Mouse (Mus musculus) thymus, adult 2 months (tissue): ENCODE results near the gene Chst14. TPM values are rescaled to one million over a fixed set of nuclear protein-coding genes. Genes with fewer than 3 reads are reported as not detected.

Source experiments
- DNase-seq: peaks from one replicate; pipeline ENCODE4 v3.0.0; 2021
- H3K27ac ChIP-seq: fragments of 200-500 bp; 2 replicates; pipeline ENCODE4 v1.5.1; 2012; ENCODE audit warnings: low read length, control low read depth; ENCODE audit not compliant: control insufficient read depth, insufficient read depth
- H3K27me3 ChIP-seq: fragments of 200-500 bp; 2 replicates; pipeline ENCODE4 v1.6.1; 2012; ENCODE audit warnings: mild to moderate bottlenecking, low read length, moderate library complexity, mixed read lengths; ENCODE audit not compliant: control insufficient read depth, insufficient read depth
- H3K36me3 ChIP-seq: fragments of 200-500 bp; 2 replicates; pipeline ENCODE4 v1.6.1; 2012; ENCODE audit warnings: mild to moderate bottlenecking, low read length, moderate library complexity; ENCODE audit not compliant: control insufficient read depth, insufficient read depth
- H3K4me1 ChIP-seq: fragments of 200-500 bp; replicated peaks from 2 replicates; pipeline ENCODE4 v1.6.1; 2012; ENCODE audit warnings: low read length; ENCODE audit not compliant: control insufficient read depth, insufficient read depth
- H3K4me3 ChIP-seq: fragments of 200-500 bp; 2 replicates; pipeline ENCODE4 v1.5.1; 2012; ENCODE audit warnings: mild to moderate bottlenecking, low read length, control low read depth, moderate library complexity; ENCODE audit not compliant: control insufficient read depth, insufficient read depth
- CTCF ChIP-seq: fragments of 200-500 bp; IDR thresholded peaks from 2 replicates; pipeline ENCODE4 v1.5.1; 2012; ENCODE audit warnings: mild to moderate bottlenecking, control low read depth, low read length, moderate library complexity, borderline replicate concordance; ENCODE audit not compliant: control insufficient read depth, poor library complexity, insufficient read depth; ENCODE audit errors: extremely low read depth
- POLR2A ChIP-seq: fragments of 200-500 bp; IDR thresholded peaks from 2 replicates; pipeline ENCODE4 v1.6.1; 2012; ENCODE audit warnings: mild to moderate bottlenecking, low read length, control low read depth, moderate library complexity; ENCODE audit not compliant: control insufficient read depth, poor library complexity, insufficient read depth; ENCODE audit errors: extremely low read depth
- WGBS: fragments of 180-500 bp; shearing (Covaris S2); methylation state at CpG from one replicate; pipeline ENCODE4 v1.1.7; 2018; 5-methylcytosine and 5-hydroxymethylcytosine counted together
- polyA plus RNA-seq: library from polyadenylated mRNA; depleted of rRNA; stranded (reverse); fragments of >200 nt; gene quantifications from 2 replicates; pipeline ENCODE4 v1.2.3, GENCODE M21; 2012; rRNA removed

Chst14 gene
- polyA plus RNA-seq = 9.0 and 10.3 TPM in 2 replicates

DNA sequence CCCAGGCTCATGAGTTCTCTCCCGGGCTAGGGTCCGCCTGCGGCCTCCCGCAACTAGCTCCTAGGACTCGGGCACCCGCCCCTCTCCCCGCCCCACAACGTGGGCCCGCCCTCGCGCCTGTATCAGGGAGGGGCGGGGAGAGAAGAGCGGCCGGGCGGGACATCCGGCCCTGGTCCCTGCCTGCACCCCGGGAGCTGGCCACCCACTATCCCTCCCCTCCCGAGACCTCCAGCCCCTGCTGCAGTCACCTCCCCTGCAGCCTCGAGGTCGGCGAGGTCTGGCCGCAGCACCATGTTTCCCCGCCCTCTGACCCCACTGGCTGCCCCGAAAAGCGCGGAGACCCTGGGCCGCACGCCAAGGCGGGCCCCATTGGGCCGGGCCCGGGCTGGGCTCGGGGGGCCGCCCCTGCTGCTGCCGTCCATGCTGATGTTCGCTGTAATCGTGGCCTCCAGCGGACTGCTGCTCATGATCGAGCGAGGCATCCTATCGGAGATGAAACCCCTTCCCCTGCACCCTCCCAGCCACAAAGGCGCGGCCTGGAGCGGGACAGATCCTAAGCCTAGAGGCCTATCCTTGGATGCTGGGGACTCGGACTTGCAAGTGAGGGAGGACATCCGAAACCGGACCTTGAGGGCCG, at the start of gene Chst14:
Gene Chst14 (plus strand): TSS at position 136 of the 637 bp plus-strand sequence.
- Histone ChIP-seq H3K27me3 (no peaks in the 10 kb centered on the region), H3K36me3 (no peaks in the 10 kb centered on the region), H3K4me3 (peak within 1 kb of the TSS; percentile 77), H3K4me1 (peaks cover 13% of the 10 kb centered on the region), H3K27ac (no peak within 1 kb of the TSS)
- DNase-seq = peak; percentile 73
- no peak for TF ChIP-seq CTCF
- peak; percentile 60; the same call in 1 of the 2 replicates for TF ChIP-seq POLR2A
- WGBS = under 1% methylated on average over 47 of the region's 47 CpGs

DNA sequence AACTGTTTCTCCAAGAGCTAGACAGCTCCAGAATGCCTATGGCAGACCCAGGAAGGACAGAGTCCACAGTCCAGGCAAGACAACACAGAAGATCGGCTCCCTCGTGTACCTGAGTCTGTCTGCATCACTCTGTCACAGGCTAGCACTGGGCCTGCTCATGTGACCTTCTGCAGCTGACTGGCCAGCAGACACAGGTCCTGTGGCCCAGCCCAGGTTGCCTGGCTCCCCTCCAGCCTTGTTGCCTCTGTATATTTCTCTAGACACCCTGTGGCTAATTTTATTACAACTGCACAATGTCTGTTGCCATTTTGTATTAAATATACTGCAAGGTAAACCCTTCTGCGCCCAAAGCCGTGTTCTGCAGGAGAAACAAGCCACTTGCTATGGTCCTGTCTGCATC, 45.3 kb upstream of the Chst14 start:
- 96% methylated on average over 4 of the region's 4 CpGs for WGBS
- Histone ChIP-seq H3K27ac (no peak overlapping the region), H3K27me3 (no peaks in the 10 kb centered on the region), H3K4me3 (no peak overlapping the region), H3K4me1 (no peaks in the 10 kb centered on the region), H3K36me3 (no peaks in the 10 kb centered on the region)
- DNase-seq = no peak
- TF ChIP-seq POLR2A (no peak), CTCF (no peak)

DNA sequence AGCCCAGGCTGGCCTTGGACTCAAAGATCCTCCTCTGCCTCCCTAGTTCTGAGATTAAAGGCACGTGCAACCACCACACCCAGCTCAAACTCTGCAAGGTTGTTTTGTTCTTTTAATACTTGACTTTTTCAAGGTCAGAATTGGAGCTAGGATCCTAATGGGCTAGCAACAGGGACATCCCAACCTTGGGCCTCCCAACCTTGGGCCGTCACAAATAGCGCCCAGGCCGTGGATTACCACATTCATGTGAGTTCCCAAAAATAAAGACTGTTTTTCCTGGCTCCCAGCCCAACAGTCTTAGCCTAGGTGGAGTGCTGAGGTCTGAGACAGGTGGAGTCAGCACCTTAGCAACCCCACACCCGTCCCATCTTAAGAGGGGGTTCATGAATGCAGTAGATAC, 44.3 kb upstream of the Chst14 start:
- WGBS = 95% methylated on average over 5 of the region's 5 CpGs
- Histone ChIP-seq H3K27me3 (no peaks in the 10 kb centered on the region), H3K4me3 (no peak overlapping the region), H3K27ac (no peak overlapping the region), H3K36me3 (no peaks in the 10 kb centered on the region), H3K4me1 (no peaks in the 10 kb centered on the region)
- no peak for DNase-seq
- TF ChIP-seq CTCF (no peak), POLR2A (no peak)

DNA sequence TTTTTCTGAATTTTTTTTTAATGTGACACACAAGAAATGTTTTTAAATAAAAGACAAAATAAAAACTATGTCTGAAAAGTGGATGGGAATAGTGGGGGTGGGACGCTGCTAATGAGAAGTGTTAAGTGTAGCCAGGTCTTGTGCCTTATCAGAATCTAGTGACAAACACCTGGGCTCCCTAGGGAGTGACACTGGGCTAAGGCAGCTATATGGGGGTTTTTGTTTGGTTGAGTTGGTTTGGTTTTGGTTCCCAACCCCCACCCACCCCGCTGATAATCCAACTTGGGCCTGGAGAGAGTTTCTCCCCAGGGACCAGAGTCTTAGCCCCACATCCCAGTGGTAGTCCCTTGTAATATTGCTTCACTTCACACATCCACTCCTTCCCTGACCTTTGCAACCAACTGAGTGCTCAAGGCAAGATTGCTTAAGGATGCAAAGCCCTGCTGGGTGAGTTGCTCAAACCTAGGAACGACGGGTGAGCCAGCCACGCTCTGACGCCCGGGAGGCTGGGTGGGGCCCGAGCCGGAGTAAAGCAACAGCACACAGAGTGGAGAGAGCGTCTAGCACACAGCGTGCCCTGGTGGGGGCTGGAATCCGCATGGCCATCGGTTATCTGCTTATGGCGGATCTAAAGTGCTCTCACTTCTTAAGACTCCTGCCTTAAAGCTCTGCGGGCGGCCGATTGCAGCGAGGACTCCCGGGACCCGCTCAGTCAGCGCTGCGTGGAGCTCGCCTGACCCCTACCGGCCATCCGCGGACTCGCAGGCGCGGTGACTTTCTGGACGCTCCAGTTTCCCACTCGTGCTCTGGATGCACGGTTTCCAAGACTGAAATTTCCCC, 43.2 kb upstream of the Chst14 start:
- WGBS = 7% methylated on average over 32 of the region's 32 CpGs
- Histone ChIP-seq H3K27me3 (no peaks in the 10 kb centered on the region), H3K36me3 (no peaks in the 10 kb centered on the region), H3K4me1 (no peaks in the 10 kb centered on the region), H3K27ac (no peak overlapping the region), H3K4me3 (peak overlapping the region; percentile 43)
- DNase-seq = peak; percentile 86
- TF ChIP-seq CTCF (peak; percentile 100), POLR2A (no peak)

DNA sequence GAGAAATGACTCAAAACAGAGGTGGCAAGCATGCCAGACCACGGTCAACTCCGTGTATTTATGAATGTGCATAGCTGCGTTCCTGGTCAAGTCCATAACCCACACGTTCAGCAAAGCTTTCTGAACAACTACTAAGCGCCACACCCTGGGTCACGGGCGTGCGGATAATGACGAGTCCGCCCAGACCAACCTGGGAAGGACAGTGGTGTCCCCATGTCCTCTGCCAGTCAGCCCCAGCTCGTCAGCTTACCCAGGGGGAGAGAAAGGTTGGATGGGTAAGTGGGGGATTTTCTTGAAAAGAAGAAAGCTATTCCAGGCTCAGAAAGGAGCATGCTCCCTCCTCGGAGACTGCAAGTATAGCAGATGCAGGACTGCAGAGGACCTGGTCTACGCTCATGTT, 38.9 kb upstream of the Chst14 start:
- no peaks in the 10 kb centered on the region for H3K36me3 ChIP-seq
- no peak for TF ChIP-seq POLR2A
- no peak for TF ChIP-seq CTCF
- 82% methylated on average over 13 of the region's 13 CpGs for WGBS
- no peaks in the 10 kb centered on the region for H3K4me1 ChIP-seq
- no peak overlapping the region for H3K27ac ChIP-seq
- no peak overlapping the region for H3K4me3 ChIP-seq
- no peak for DNase-seq
- no peaks in the 10 kb centered on the region for H3K27me3 ChIP-seq

DNA sequence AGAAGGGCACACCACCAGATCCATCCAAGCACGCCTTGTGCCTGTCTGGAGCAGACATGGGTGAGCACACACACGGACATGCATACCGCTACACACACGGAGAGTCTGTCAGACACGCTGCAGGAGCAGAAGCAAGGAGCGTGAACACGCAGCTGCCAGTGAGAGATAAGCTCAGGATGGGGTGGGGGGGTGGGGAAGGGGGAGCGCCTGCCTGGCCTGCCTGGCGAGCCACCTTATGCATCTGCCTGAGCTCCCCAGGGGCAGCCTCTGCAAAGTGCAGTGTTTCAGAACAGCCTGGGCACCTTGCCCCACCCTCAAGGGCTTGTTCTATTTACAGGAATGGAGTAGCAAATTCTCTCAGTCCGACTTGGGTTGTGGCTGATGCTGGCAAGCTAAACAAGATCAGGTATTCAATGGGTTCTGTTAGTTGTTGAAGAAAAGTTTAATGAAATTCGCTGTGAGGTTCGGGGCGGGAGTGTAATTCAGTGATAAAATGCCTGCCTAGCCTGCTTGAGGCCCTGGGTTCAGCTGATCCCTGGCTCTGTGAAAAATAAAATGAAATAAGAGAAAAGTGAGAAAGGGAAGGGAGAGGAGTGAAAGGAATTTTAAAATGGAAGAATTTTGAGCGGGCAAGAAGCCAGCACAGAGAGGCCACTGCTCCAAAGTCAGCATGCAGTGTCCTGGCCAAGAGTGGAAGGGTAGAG, 38.3 kb upstream of the Chst14 start:
- H3K27ac ChIP-seq = no peak overlapping the region
- WGBS = 48% methylated on average over 14 of the region's 14 CpGs
- no peak for DNase-seq
- no peaks in the 10 kb centered on the region for H3K36me3 ChIP-seq
- H3K4me1 ChIP-seq = no peaks in the 10 kb centered on the region
- H3K27me3 ChIP-seq = no peaks in the 10 kb centered on the region
- TF ChIP-seq CTCF (no peak), POLR2A (no peak)
- H3K4me3 ChIP-seq = no peak overlapping the region
